Mouse (Mus musculus) hindbrain, embryonic 16.5 days (tissue): Measurements from ENCODE around the gene Grm7. TPM values are rescaled to one million over a fixed set of nuclear protein-coding genes. Genes with fewer than 3 reads are reported as not detected.

Experiments used
- ATAC-seq: fragments of 200-750 bp; cut with Nextera tagmentation; 2 replicates; pipeline ENCODE4 v1.8.0; 2017; ENCODE audit warnings: moderate TSS enrichment, moderate library complexity
- H3K27ac ChIP-seq: fragments of 300-500 bp; sonication (generic); 2 replicates; pipeline ENCODE4 v1.5.1; 2014; ENCODE audit warnings: low read depth, mild to moderate bottlenecking, control low read depth, low read length, moderate library complexity
- H3K27me3 ChIP-seq: fragments of 300-500 bp; sonication (generic); replicated peaks from 2 replicates; pipeline ENCODE4 v1.6.1; 2014; ENCODE audit warnings: low read length; ENCODE audit not compliant: control insufficient read depth, insufficient read depth
- H3K36me3 ChIP-seq: fragments of 300-500 bp; sonication (generic); 2 replicates; pipeline ENCODE4 v1.6.1; 2014; ENCODE audit warnings: mild to moderate bottlenecking, low read length, moderate library complexity, mixed read lengths; ENCODE audit not compliant: control insufficient read depth, insufficient read depth
- H3K4me1 ChIP-seq: fragments of 300-500 bp; sonication (generic); 2 replicates; pipeline ENCODE4 v1.6.1; 2014; ENCODE audit warnings: low read depth, low read length; ENCODE audit not compliant: control insufficient read depth, insufficient read depth
- H3K4me2 ChIP-seq: fragments of 300-500 bp; sonication (generic); 2 replicates; pipeline ENCODE4 v1.6.1; 2014; ENCODE audit warnings: mild to moderate bottlenecking, low read length, control low read depth, moderate library complexity
- H3K4me3 ChIP-seq: fragments of 300-500 bp; sonication (generic); 2 replicates; pipeline ENCODE4 v1.5.1; 2014; ENCODE audit warnings: mild to moderate bottlenecking, low read length, control low read depth, moderate library complexity
- H3K9ac ChIP-seq: fragments of 300-500 bp; sonication (generic); 2 replicates; pipeline ENCODE4 v1.6.1; 2014; ENCODE audit warnings: low read depth, mild to moderate bottlenecking, control low read depth, low read length, moderate library complexity
- H3K9me3 ChIP-seq: fragments of 300-500 bp; sonication (generic); 2 replicates; pipeline ENCODE4 v1.6.1; 2014; ENCODE audit warnings: mild to moderate bottlenecking, low read length, moderate library complexity; ENCODE audit not compliant: control insufficient read depth
- WGBS: fragments of 180-500 bp; shearing (Covaris S2); extraction: QIAGEN DNeasy Blood & Tissue Kit; methylation state at CpG from one replicate; pipeline ENCODE4 v1.1.7; 2014; 5-methylcytosine and 5-hydroxymethylcytosine counted together
- polyA plus RNA-seq: library from polyadenylated mRNA; unstranded; fragments of >200 nt; fragmentation: Nextera tagmentation; extraction: Ambion mirVana; gene quantifications from 2 replicates; pipeline ENCODE4 v1.2.1, GENCODE M21; 2015

Grm7 gene
- polyA plus RNA-seq, 1 experiment from 2014 or later, result 42.3 TPM

DNA sequence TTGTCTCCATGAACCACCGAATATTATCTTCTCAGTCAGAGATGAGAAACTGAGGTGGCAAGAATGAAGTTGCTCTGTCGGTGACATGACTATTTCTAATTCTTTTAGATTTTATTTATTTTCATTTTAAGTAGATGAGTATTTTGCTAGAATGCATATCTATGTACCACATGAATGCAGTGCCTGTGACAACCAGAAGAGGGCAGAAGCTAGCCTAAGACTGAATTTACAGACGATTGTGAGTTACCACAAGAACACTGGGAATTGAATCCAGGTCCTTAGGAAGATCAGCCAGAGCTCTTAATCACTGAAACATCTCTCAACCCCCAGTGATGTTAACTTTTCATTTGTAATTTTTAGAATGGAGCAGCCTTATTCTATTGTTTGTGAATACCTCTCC, 412.4 kb downstream of the Grm7 start:
- H3K9ac ChIP-seq, result no peak overlapping the region
- H3K4me1 ChIP-seq, result peaks cover 4% of the 10 kb centered on the region; the same call in 1 of the 2 replicates
- H3K27me3 ChIP-seq, result no peaks in the 10 kb centered on the region
- H3K36me3 ChIP-seq, result no peaks in the 10 kb centered on the region
- no peak for ATAC-seq
- no peak overlapping the region for H3K4me2 ChIP-seq
- H3K4me3 ChIP-seq, result no peak overlapping the region
- no peaks in the 10 kb centered on the region for H3K9me3 ChIP-seq
- H3K27ac ChIP-seq, result no peak overlapping the region
- 87% methylated on average over 3 of the region's 3 CpGs for WGBS

DNA sequence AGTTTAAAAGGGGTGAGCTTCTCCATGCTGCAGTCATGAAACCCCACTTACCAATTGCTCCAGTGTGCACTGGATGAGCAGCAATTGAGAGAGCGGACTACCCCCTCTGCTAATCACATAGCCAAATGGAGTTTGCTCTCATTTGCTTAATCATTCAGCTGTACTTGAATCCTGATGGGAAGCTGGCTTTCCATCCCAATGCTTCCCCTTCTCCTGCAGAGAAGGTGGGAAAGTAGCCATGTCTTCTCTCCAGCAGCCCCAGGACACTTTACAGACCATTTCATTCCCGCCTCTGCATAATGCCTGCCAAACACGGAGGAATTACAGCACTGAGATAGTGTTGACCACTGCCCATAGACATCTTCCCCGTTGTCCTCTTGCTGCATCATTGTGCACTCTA, 414.6 kb downstream of the Grm7 start:
- Histone ChIP-seq H3K27me3 (no peaks in the 10 kb centered on the region), H3K4me2 (no peak overlapping the region), H3K9me3 (no peaks in the 10 kb centered on the region), H3K27ac (no peak overlapping the region), H3K9ac (no peak overlapping the region), H3K4me3 (no peak overlapping the region), H3K4me1 (no peaks in the 10 kb centered on the region), H3K36me3 (no peaks in the 10 kb centered on the region)
- WGBS, result 76% methylated on average over 4 of the region's 4 CpGs
- ATAC-seq, result peak; percentile 37; the same call in 1 of the 2 replicates

DNA sequence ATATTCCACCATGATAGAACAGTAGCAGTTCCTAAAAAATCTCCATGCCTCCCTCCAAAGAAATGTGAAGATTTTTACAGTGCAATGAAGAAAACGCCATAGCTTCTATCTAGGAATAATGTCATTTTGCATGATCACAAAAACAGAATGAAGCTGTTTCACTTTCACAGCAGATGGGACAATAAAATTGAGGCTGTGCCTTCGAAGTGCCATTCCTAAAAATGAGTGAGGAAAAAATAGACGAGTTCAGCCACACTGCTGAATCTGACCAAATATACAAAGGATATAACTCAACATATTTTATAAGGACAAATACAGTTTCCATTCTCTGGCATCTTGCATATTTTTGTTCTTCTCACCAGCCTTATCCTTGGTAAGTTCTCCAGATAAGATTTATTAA, 439.2 kb downstream of the Grm7 start:
- 92% methylated on average over 3 of the region's 3 CpGs for WGBS
- no peak overlapping the region for H3K27ac ChIP-seq
- H3K9ac ChIP-seq, result no peak overlapping the region
- no peaks in the 10 kb centered on the region for H3K4me1 ChIP-seq
- no peak for ATAC-seq
- no peak overlapping the region for H3K4me3 ChIP-seq
- H3K4me2 ChIP-seq, result no peak overlapping the region
- H3K27me3 ChIP-seq, result no peaks in the 10 kb centered on the region
- H3K36me3 ChIP-seq, result no peaks in the 10 kb centered on the region
- H3K9me3 ChIP-seq, result no peaks in the 10 kb centered on the region

DNA sequence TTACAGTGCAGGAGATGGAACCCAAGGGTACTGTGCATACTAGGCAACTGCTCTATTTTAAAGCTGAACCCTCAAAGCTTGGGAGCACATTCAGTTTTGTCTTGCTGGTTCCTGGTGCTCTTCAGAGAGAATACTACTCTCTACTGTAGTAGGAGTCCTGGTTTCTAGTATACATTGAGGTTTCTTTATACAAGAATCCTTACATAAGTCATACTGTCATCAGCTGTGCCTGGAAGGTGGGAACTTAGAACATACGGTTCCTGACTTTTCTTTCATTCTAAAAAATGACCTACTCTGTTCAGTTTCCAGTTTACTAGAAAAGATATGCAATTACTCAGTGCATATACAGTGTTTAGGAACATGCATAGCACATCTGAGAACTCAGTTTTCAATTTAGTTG, 449.4 kb downstream of the Grm7 start:
- Histone ChIP-seq H3K4me3 (no peak overlapping the region), H3K27ac (no peak overlapping the region), H3K4me2 (no peak overlapping the region), H3K9me3 (no peaks in the 10 kb centered on the region), H3K36me3 (no peaks in the 10 kb centered on the region), H3K4me1 (no peaks in the 10 kb centered on the region), H3K27me3 (no peaks in the 10 kb centered on the region), H3K9ac (no peak overlapping the region)
- no peak for ATAC-seq
- 86% methylated on average over 1 of the region's 1 CpGs for WGBS

DNA sequence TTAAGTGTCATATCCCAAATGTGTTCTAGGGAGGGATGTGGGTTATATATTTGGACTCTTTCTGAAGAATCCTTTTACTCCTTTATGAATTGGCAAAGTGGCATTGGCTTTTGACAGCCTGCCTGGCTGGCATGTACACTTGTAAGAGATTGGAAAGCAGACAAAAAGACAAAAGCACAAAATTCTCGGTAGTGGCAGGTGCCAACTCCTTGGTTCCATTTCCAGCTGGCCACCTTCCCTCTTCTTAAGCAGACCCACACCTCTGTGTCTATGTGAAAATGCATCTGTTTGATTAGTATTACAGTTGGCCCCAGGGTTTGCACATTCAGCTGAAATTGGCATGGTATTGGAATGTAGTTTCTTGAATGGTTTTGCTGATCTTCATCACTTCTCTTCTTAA, 460.1 kb downstream of the Grm7 start:
- H3K4me1 ChIP-seq, result no peaks in the 10 kb centered on the region
- H3K4me3 ChIP-seq, result no peak overlapping the region
- no peak overlapping the region for H3K27ac ChIP-seq
- ATAC-seq, result no peak
- H3K36me3 ChIP-seq, result no peaks in the 10 kb centered on the region
- 77% methylated on average over 1 of the region's 1 CpGs for WGBS
- H3K9ac ChIP-seq, result no peak overlapping the region
- no peaks in the 10 kb centered on the region for H3K27me3 ChIP-seq
- no peaks in the 10 kb centered on the region for H3K9me3 ChIP-seq
- no peak overlapping the region for H3K4me2 ChIP-seq

DNA sequence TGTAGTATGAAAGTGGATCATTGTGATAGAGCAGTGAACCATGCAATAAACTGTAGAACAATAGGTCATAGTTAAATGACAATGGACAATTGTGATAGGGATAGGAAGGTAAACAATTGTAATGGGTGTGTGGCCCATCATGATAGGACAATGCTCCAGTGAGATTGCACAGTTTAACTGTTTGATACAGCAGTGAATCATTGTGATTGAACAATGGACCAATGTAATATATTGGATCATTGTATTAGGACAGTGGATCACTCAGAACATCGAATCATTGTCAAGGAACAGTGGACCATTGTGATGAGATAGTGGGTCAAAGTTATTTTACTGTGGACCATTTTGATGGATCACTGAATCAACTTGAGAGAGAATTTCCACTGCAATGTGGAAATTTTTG, 515.7 kb downstream of the Grm7 start:
- Histone ChIP-seq H3K36me3 (no peaks in the 10 kb centered on the region), H3K4me3 (no peak overlapping the region), H3K9ac (no peak overlapping the region), H3K27ac (no peak overlapping the region), H3K4me1 (no peaks in the 10 kb centered on the region), H3K9me3 (no peaks in the 10 kb centered on the region), H3K27me3 (no peaks in the 10 kb centered on the region), H3K4me2 (no peak overlapping the region)
- no peak for ATAC-seq
- WGBS, result 73% methylated on average over 1 of the region's 1 CpGs

DNA sequence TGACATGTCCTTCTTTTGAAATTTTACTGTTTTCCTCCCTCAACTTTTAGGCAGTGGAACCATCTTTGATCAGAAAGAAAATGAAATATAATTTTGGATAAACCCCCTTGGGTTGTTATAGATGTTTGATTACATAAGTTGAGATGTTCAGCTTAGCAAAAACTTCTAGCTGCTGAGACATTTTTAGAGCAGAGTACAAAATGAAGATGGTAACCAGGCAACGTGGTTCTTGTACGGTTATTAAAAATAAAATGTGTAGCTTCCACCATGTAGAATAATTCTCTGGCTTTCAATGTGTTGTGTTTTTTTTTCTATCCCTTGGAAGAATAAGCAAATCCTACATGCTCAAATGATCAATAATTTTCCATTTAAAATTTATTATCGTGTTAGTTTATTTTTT, 550.0 kb downstream of the Grm7 start:
- Histone ChIP-seq H3K4me2 (no peak overlapping the region), H3K9me3 (no peaks in the 10 kb centered on the region), H3K4me3 (no peak overlapping the region), H3K36me3 (no peaks in the 10 kb centered on the region), H3K27ac (no peak overlapping the region), H3K27me3 (no peaks in the 10 kb centered on the region), H3K9ac (no peak overlapping the region), H3K4me1 (no peaks in the 10 kb centered on the region)
- no peak for ATAC-seq
- 86% methylated on average over 3 of the region's 3 CpGs for WGBS

DNA sequence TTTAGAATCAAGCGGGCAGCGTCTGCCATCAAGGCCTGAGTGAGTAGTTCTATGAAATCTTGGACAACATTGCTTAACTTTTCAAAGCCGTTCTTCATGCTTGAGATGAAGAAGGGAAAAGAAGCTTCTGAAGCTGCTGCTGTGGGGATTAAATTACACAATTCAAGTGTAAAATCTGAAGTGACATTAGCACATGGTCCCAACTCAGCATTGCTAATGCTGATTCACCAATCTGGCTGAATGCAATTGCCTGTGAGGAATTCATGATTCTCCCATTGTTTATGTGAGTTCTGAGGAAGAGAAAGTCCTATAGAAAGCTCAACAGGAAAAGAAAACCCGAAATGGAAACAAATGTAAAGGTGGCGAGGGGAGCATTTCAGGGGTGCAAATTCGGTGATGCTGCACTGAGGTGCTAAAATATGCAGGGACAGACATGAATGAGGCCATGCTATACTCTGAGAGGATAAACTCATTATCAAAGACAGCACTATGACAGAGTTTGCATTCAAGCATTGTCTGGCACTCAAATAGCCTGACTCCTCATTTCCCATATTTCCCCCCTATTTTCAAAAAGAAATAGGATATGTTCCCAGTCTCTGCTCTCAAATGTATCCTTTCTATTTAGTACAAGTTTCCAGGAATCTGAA, 575.8 kb downstream of the Grm7 start:
- Histone ChIP-seq H3K4me2 (no peak overlapping the region), H3K4me3 (no peak overlapping the region)
- ATAC-seq, result no peak

DNA sequence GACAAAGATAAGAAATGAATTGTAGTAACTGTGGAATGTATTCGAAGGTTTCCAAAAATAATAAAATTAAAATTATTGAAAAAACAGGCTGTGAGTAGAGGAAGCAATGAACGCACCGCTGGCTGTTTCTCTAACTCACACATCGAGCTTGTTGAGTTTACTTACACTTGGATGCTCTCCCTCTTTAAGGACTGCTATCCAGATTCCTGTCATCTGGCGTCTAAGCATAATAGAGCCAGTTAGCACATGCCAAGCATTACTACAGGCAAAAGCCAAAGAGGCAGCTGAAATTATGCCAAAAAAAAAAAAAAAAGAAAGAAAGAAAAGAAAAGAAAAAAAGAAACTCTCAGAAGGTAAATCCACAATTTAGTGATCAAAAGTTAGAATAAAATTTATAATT, 609.8 kb downstream of the Grm7 start:
- Histone ChIP-seq H3K27me3 (no peaks in the 10 kb centered on the region), H3K27ac (no peak overlapping the region), H3K36me3 (no peaks in the 10 kb centered on the region), H3K9me3 (no peaks in the 10 kb centered on the region), H3K4me3 (no peak overlapping the region), H3K9ac (no peak overlapping the region), H3K4me2 (no peak overlapping the region), H3K4me1 (no peaks in the 10 kb centered on the region)
- 61% methylated on average over 5 of the region's 5 CpGs for WGBS
- ATAC-seq, result no peak

More for the DNA sequence above, 575.8 kb downstream of the Grm7 start:
- H3K36me3 ChIP-seq, result no peaks in the 10 kb centered on the region
- no peaks in the 10 kb centered on the region for H3K27me3 ChIP-seq
- WGBS, result 63% methylated on average over 6 of the region's 6 CpGs
- H3K4me1 ChIP-seq, result no peaks in the 10 kb centered on the region; the same call in 1 of the 2 replicates
- H3K27ac ChIP-seq, result no peak overlapping the region
- H3K9ac ChIP-seq, result no peak overlapping the region
- H3K9me3 ChIP-seq, result no peaks in the 10 kb centered on the region

DNA sequence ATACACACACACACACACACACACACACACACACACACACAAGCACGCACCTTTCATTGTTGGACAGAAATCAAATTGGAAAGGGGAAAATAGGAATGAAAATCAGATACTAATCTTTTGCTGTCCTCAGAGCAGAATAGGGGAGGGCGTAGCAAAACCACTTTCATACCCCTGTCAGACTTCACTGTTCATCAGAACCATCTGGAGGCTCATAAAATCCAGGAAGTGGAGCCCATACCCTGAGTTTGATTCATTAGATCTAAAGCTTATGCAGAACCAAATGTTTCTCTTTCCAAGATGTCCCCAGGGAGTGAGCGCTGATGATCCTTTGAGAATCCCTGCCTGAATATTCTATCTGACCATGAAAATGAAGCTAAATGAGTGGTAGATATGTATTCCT, 611.6 kb downstream of the Grm7 start:
- H3K4me3 ChIP-seq, result no peak overlapping the region
- WGBS, result 90% methylated on average over 3 of the region's 3 CpGs
- H3K36me3 ChIP-seq, result no peaks in the 10 kb centered on the region
- no peak overlapping the region for H3K27ac ChIP-seq
- H3K27me3 ChIP-seq, result no peaks in the 10 kb centered on the region
- no peak overlapping the region for H3K4me2 ChIP-seq
- H3K4me1 ChIP-seq, result no peaks in the 10 kb centered on the region
- ATAC-seq, result no peak
- H3K9ac ChIP-seq, result no peak overlapping the region
- no peaks in the 10 kb centered on the region for H3K9me3 ChIP-seq
